Mouse (Mus musculus): ENCODE measurements around the gene Apobec1. TPM values are rescaled to one million over a fixed set of nuclear protein-coding genes. Genes with fewer than 3 reads are reported as not detected.

Gene Apobec1
- polyA plus RNA-seq (2012; rRNA removed), result 41.8 and 46.6 TPM in 2 replicates

DNA sequence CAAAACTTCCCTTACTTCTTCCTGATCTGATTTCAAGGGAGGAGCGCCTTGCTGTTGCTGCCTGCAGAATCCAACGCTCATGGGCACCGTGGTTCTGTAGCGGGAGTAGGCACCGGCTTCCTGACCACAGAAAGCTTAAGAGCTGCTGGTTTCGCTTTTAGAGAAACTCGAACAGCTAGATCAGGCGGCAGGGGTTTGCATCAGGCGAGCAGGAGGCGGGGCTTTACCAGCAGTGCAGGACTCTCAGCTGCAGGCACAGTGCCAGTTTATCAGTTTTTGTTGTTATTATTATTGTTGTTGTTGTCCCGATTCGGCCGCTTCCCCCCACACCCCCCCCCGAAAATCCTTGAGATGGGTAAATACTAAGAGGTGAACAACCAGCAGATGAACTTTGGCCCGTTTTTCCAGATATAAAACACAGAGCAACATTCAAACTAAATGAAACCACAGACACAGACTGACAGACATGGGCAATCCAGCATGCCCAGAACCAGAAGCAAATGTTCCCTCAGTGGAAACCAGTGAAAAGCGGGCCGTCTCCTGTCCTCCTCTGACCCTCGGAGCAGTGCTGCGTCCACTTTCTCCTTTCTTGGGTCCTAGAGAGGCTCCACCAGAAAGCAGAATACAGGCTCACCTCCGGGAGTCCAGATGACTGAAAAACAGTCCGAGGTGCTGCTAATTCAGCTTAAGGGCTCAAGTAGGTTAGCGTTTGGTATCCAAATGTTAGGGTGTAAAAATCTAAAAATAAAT is at the start of gene Apobec1:
TSS of gene Apobec1 (minus strand) at position 203 of the 750 bp plus-strand sequence.

DNA sequence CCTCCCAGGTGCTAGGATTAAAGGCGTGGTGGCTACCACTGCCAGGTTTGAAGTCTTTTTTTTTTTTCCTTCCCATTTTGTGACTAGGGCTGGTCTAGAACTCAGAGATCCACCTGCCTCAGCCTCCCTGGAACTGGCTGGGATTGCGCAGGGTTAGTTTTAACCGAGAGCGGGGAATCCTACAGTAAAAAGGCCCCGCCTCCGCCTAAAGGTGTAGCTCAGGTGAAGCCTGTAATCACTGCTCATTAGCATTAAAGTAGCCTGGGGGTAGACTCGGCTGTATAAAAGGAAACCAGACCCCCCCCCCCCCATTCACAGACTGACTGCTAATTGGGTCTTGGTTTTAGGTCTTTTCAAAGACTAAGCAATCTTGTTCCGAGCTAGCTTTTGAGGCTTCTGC is 23.9 kb upstream of the Apobec1 start, which contains the start of gene Dppa3:
TSS of gene Dppa3 (plus strand) at position 301 of the 400 bp plus-strand sequence.

DNA sequence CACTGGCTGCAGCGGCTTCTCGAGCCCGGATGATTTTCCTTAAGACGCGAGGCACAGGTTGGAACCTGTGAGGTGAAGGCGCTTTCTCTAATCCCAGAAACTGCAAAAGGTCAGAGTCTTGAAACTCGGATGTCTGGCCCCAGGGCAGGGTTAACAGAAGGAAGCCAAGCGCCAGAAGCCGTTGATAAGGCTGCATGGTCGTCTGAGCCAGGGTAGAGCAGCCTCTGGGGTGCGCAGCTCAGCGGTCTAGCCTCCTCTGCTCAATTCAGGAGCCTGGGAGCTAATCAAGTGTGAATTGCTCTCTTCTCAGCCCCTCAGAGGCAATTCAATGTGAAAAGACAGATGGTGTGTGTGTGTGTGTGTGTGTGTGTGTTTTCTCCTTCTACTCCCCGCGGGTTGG is 7.5 kb upstream of the Apobec1 start, which contains the start of gene Gdf3:
TSS of gene Gdf3 (minus strand) at position 317 of the 400 bp plus-strand sequence.

DNA sequence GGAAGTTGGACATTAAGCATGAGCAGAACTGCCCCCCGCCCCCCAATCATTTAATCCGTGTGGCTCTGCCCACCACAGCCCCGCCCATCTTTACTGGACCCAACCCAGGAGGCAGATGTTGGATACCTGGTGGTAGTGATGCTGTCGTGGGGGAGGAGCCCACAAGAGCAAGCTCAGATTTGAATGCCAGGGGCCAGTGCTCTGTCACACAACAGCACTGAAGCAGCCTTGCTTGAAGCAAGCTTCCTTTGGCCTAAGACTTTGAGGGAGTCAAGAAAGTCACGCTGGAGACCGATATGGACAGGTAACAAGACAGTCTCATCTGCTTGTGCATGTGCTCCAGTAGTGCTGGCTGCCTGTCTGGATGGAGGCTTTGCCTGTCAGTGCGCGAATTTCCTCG is 48.6 kb downstream of the Apobec1 start, which contains the start of gene Aicda:
TSS of gene Aicda (plus strand) at position 196 of the 400 bp plus-strand sequence.

Other genes starting within 250 kb of the Apobec1 start
- gene Rimklb, start 103.7 kb downstream of the Apobec1 start, polyA plus RNA-seq (2012; rRNA removed), result 7.9 and 8.6 TPM in 2 replicates
- 75.9 and 116 TPM in 2 replicates for gene Mfap5, start 96.6 kb downstream of the Apobec1 start, polyA plus RNA-seq (2012; rRNA removed)
- gene Aicda, start 48.6 kb downstream of the Apobec1 start, polyA plus RNA-seq (2012; rRNA removed), result 0.39 and 0.43 TPM in 2 replicates
- 0.12 TPM in 1 of 2 replicates, not detected in the other for gene Gdf3, start 7.6 kb upstream of the Apobec1 start, polyA plus RNA-seq (2012; rRNA removed)
- gene Dppa3, start 24.0 kb upstream of the Apobec1 start, polyA plus RNA-seq (2012; rRNA removed), result 0.34 and 0.73 TPM in 2 replicates
- 0.06 and 0.12 TPM in 2 replicates for gene Nanog, start 105.0 kb upstream of the Apobec1 start, polyA plus RNA-seq (2012; rRNA removed)
- gene Slc2a3, start 199.2 kb upstream of the Apobec1 start, polyA plus RNA-seq (2012; rRNA removed), result 18.9 and 20.5 TPM in 2 replicates
- gene Foxj2, start 217.5 kb upstream of the Apobec1 start, polyA plus RNA-seq (2012; rRNA removed), result 10.2 and 13.8 TPM in 2 replicates